Mouse (Mus musculus): ENCODE data around the gene Trappc2. TPM values are rescaled to one million over a fixed set of nuclear protein-coding genes. Genes with fewer than 3 reads are reported as not detected.

The Trappc2 gene
- polyA plus RNA-seq, 1 experiment = 11.0 TPM

DNA sequence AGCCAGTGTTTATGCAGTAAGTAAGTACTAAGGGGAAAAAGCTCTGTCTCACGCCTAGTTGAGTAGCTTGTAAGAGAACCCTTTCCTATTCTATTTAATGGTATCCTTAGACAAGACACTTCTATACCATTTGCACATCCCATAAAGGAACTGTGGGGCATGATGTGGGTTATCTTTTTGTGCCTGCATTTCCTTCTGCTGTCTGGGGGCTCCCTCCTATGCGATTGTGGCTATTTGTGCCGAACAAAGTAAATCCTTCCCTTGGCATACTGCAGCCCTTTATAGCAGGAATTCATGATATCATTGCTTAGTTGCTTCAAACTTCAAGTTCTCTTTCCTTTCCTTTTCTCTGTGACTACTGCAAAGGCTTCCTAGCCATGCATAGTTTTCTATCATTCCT lies 4.2 kb downstream of the Trappc2 start:
- H3K27ac ChIP-seq (ENCODE audit: insufficient read depth, low read length) = no peak overlapping the region
- no peaks in the 10 kb centered on the region for H3K4me1 ChIP-seq (ENCODE audit: control insufficient read depth, insufficient read depth, low read length)
- no peaks in the 10 kb centered on the region for H3K27me3 ChIP-seq (ENCODE audit: control insufficient read depth, insufficient read depth, low read length, poor library complexity, severe bottlenecking)
- H3K9ac ChIP-seq (ENCODE audit: low read depth, poor library complexity, severe bottlenecking) = no peak overlapping the region
- TF ChIP-seq POLR2A (IDR thresholded peaks at IDR 0.05; ENCODE audit: insufficient read depth, low read length) (no peak), CTCF (IDR thresholded peaks at IDR 0.05; ENCODE audit: low read depth, low read length) (no peak), EP300 (IDR thresholded peaks at IDR 0.05; ENCODE audit: insufficient read depth, low read depth, low read length) (no peak)
- no peaks in the 10 kb centered on the region for H3K36me3 ChIP-seq (ENCODE audit: control insufficient read depth, insufficient read depth, low read length, poor library complexity, severe bottlenecking)
- H3K9me3 ChIP-seq (replicated peaks; ENCODE audit: control insufficient read depth, insufficient read depth, low read length, poor library complexity, severe bottlenecking) = no peaks in the 10 kb centered on the region
- no peak overlapping the region for H3K4me3 ChIP-seq (ENCODE audit: low read depth, low read length)

DNA sequence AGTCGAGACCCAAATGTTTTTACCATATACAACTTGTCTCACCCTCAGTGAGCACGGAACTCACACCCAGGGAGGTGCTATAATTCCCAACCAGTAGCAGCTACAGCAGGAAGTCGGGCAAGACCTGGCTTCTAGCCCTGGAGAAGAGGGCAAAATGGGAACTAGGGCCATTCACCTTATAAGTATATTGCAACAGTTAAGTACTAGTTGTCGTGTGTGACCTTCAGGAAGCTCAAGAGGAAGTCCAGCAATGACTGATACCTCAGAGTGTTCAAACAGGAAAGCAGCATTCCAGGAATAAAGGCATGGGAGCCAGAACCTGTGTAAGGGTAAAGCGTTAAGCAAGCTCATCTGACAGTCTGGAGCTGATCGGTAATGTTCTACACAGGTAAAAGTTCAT lies 13.2 kb downstream of the Trappc2 start:
- no peak for TF ChIP-seq CTCF (IDR thresholded peaks at IDR 0.05; ENCODE audit: low read depth, low read length)
- TF ChIP-seq POLR2A (IDR thresholded peaks at IDR 0.05; ENCODE audit: insufficient read depth, low read length) = no peak
- no peak for TF ChIP-seq EP300 (IDR thresholded peaks at IDR 0.05; ENCODE audit: insufficient read depth, low read depth, low read length)
- peaks cover 5% of the 10 kb centered on the region; the same call in 1 of the 2 replicates for H3K36me3 ChIP-seq (ENCODE audit: control insufficient read depth, insufficient read depth, low read length, poor library complexity, severe bottlenecking)
- no peaks in the 10 kb centered on the region for H3K27me3 ChIP-seq (ENCODE audit: control insufficient read depth, insufficient read depth, low read length, poor library complexity, severe bottlenecking)
- no peak overlapping the region for H3K4me3 ChIP-seq (ENCODE audit: low read depth, low read length)
- no peak overlapping the region for H3K27ac ChIP-seq (ENCODE audit: insufficient read depth, low read length)
- no peak overlapping the region for H3K9ac ChIP-seq (ENCODE audit: low read depth, poor library complexity, severe bottlenecking)
- H3K9me3 ChIP-seq (replicated peaks; ENCODE audit: control insufficient read depth, insufficient read depth, low read length, poor library complexity, severe bottlenecking) = no peaks in the 10 kb centered on the region
- H3K4me1 ChIP-seq (ENCODE audit: control insufficient read depth, insufficient read depth, low read length) = no peaks in the 10 kb centered on the region

DNA sequence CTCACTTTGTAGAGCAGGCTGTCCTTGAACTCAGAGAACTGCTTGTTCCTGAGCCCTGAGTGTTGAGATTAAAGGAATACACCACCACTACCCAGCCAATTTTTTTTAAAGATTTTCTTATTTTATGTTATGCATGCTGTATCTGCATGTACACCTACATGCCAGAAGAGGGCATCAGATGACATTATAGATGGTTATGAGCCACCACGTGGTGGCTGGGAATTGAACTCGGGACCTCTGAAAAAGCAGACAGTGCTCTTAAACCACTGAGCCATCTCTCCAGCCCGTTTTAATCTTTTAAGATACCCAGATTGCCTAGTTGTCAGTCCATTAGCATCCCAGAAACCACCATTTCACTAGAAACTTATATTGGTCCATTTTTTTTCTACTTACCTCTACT lies 14.0 kb downstream of the Trappc2 start:
- no peaks in the 10 kb centered on the region for H3K27me3 ChIP-seq (ENCODE audit: control insufficient read depth, insufficient read depth, low read length, poor library complexity, severe bottlenecking)

DNA sequence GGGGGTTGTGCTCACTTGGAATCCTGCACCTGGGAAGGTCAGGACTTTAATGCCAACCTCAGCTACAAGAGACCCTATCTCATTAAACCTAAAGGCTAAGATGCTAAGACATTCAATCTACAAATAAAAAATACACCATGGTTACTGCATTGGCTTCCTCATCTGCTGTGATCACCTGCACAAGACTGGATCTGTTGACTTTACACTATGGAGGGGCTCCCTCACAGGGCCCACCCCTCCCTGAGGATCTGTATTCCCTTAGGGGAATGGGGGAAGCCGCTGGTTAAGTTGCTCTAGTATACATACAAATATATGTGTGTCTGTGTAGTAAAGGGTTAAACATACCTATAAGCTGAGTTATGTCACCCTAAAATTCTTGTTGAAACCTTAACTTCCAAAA lies 15.2 kb downstream of the Trappc2 start:
- no peaks in the 10 kb centered on the region for H3K27me3 ChIP-seq (ENCODE audit: control insufficient read depth, insufficient read depth, low read length, poor library complexity, severe bottlenecking)
- no peak overlapping the region for H3K4me3 ChIP-seq (ENCODE audit: low read depth, low read length)
- TF ChIP-seq EP300 (IDR thresholded peaks at IDR 0.05; ENCODE audit: insufficient read depth, low read depth, low read length) = no peak
- TF ChIP-seq CTCF (IDR thresholded peaks at IDR 0.05; ENCODE audit: low read depth, low read length) = no peak
- no peak for TF ChIP-seq POLR2A (IDR thresholded peaks at IDR 0.05; ENCODE audit: insufficient read depth, low read length)
- peaks cover 5% of the 10 kb centered on the region; the same call in 1 of the 2 replicates for H3K36me3 ChIP-seq (ENCODE audit: control insufficient read depth, insufficient read depth, low read length, poor library complexity, severe bottlenecking)
- H3K9ac ChIP-seq (ENCODE audit: low read depth, poor library complexity, severe bottlenecking) = no peak overlapping the region
- H3K4me1 ChIP-seq (ENCODE audit: control insufficient read depth, insufficient read depth, low read length) = no peaks in the 10 kb centered on the region
- no peaks in the 10 kb centered on the region for H3K9me3 ChIP-seq (replicated peaks; ENCODE audit: control insufficient read depth, insufficient read depth, low read length, poor library complexity, severe bottlenecking)
- no peak overlapping the region for H3K27ac ChIP-seq (ENCODE audit: insufficient read depth, low read length)

More for the DNA sequence above, 14.0 kb downstream of the Trappc2 start:
- H3K9ac ChIP-seq (ENCODE audit: low read depth, poor library complexity, severe bottlenecking) = no peak overlapping the region
- no peaks in the 10 kb centered on the region for H3K4me1 ChIP-seq (ENCODE audit: control insufficient read depth, insufficient read depth, low read length)
- no peaks in the 10 kb centered on the region for H3K9me3 ChIP-seq (replicated peaks; ENCODE audit: control insufficient read depth, insufficient read depth, low read length, poor library complexity, severe bottlenecking)
- no peak overlapping the region for H3K4me3 ChIP-seq (ENCODE audit: low read depth, low read length)
- TF ChIP-seq CTCF (IDR thresholded peaks at IDR 0.05; ENCODE audit: low read depth, low read length) (no peak), POLR2A (IDR thresholded peaks at IDR 0.05; ENCODE audit: insufficient read depth, low read length) (no peak), EP300 (IDR thresholded peaks at IDR 0.05; ENCODE audit: insufficient read depth, low read depth, low read length) (no peak)
- H3K27ac ChIP-seq (ENCODE audit: insufficient read depth, low read length) = no peak overlapping the region
- H3K36me3 ChIP-seq (ENCODE audit: control insufficient read depth, insufficient read depth, low read length, poor library complexity, severe bottlenecking) = peaks cover 5% of the 10 kb centered on the region; the same call in 1 of the 2 replicates

DNA sequence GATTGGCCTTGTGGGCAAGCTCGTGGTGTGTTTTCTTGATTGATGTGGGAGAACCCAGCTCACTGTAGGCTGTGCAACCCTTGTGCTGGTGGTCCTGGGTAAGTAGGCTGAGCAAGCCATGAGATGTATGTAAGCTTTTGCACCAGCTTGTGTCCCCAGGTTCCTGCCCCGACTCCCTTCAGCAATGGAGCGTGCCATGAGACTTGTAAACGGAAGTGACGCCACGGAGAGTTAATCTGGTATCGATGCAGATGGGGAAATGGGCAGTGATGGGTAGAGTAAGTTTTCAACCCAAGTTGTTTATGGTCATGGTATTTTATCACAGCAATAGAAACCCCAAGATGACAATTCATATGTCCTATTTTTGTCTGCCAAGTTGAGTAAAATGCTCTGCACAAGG lies 27.9 kb downstream of the Trappc2 start:
- H3K36me3 ChIP-seq (ENCODE audit: control insufficient read depth, insufficient read depth, low read length, poor library complexity, severe bottlenecking) = peaks cover 3% of the 10 kb centered on the region
- no peak overlapping the region for H3K9ac ChIP-seq (ENCODE audit: low read depth, poor library complexity, severe bottlenecking)
- no peaks in the 10 kb centered on the region for H3K27me3 ChIP-seq (ENCODE audit: control insufficient read depth, insufficient read depth, low read length, poor library complexity, severe bottlenecking)
- no peak for TF ChIP-seq CTCF (IDR thresholded peaks at IDR 0.05; ENCODE audit: low read depth, low read length)
- no peak for TF ChIP-seq POLR2A (IDR thresholded peaks at IDR 0.05; ENCODE audit: insufficient read depth, low read length)
- TF ChIP-seq EP300 (IDR thresholded peaks at IDR 0.05; ENCODE audit: insufficient read depth, low read depth, low read length) = no peak
- no peaks in the 10 kb centered on the region for H3K4me1 ChIP-seq (ENCODE audit: control insufficient read depth, insufficient read depth, low read length)
- no peak overlapping the region for H3K27ac ChIP-seq (ENCODE audit: insufficient read depth, low read length)
- H3K9me3 ChIP-seq (replicated peaks; ENCODE audit: control insufficient read depth, insufficient read depth, low read length, poor library complexity, severe bottlenecking) = no peaks in the 10 kb centered on the region
- no peak overlapping the region for H3K4me3 ChIP-seq (ENCODE audit: low read depth, low read length)

DNA sequence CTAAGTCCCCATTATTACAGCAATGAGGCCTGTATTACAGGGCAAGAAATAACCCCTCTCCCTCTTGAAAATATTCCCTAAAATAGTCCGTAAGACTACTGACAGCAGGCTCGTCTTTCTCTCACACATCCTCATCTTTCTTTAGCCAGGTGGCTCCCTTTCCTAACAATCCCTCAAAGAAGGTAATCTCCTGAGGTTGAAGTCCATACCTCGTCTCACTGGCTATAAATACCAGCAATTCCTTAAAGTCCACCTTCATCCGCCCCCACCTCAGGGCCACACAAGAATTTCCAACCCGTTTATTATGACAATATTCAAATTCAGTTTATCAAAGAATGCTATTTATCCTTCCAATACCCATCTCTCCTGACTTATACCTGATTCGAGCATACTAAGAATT lies 32.2 kb downstream of the Trappc2 start:
- no peak overlapping the region for H3K9ac ChIP-seq (ENCODE audit: low read depth, poor library complexity, severe bottlenecking)
- H3K27me3 ChIP-seq (ENCODE audit: control insufficient read depth, insufficient read depth, low read length, poor library complexity, severe bottlenecking) = no peaks in the 10 kb centered on the region
- H3K27ac ChIP-seq (ENCODE audit: insufficient read depth, low read length) = no peak overlapping the region
- no peak overlapping the region for H3K4me3 ChIP-seq (ENCODE audit: low read depth, low read length)
- peaks cover 17% of the 10 kb centered on the region for H3K36me3 ChIP-seq (ENCODE audit: control insufficient read depth, insufficient read depth, low read length, poor library complexity, severe bottlenecking)
- no peak for TF ChIP-seq POLR2A (IDR thresholded peaks at IDR 0.05; ENCODE audit: insufficient read depth, low read length)
- no peak for TF ChIP-seq CTCF (IDR thresholded peaks at IDR 0.05; ENCODE audit: low read depth, low read length)
- TF ChIP-seq EP300 (IDR thresholded peaks at IDR 0.05; ENCODE audit: insufficient read depth, low read depth, low read length) = no peak
- H3K4me1 ChIP-seq (ENCODE audit: control insufficient read depth, insufficient read depth, low read length) = no peaks in the 10 kb centered on the region
- H3K9me3 ChIP-seq (replicated peaks; ENCODE audit: control insufficient read depth, insufficient read depth, low read length, poor library complexity, severe bottlenecking) = no peaks in the 10 kb centered on the region
